Mouse (Mus musculus): ENCODE data around the gene Tbx2.

GRCm38 (mm10) chr11:85789750-85790149, 42.6 kb upstream of the Tbx2 start:
- TF ChIP-seq CTCF (IDR thresholded peaks at IDR 0.05; ENCODE audit: borderline replicate concordance, insufficient read depth, low read depth, low read length) (no peak), POLR2A (IDR thresholded peaks at IDR 0.05; ENCODE audit: borderline replicate concordance, insufficient read depth, low read length) (no peak)

Data from cerebellum, adult 2 months (tissue).